Mouse (Mus musculus) thymus, postnatal 0 days (tissue): ENCODE measurements around the gene Kcns1. TPM values are rescaled to one million over a fixed set of nuclear protein-coding genes. Genes with fewer than 3 reads are reported as not detected.

Experiments used
- DNase-seq: peaks from one replicate; pipeline ENCODE4 v3.0.0-alpha.2; 2015; ENCODE audit warnings: low spot score
- polyA plus RNA-seq: library from polyadenylated mRNA; unstranded; fragments of >200 nt; fragmentation: Nextera tagmentation; extraction: Ambion mirVana; gene quantifications from 2 replicates; pipeline ENCODE4 v1.2.1, GENCODE M21; 2015

Kcns1 gene
- polyA plus RNA-seq, 1 experiment from 2014 or later: not detected

DNA sequence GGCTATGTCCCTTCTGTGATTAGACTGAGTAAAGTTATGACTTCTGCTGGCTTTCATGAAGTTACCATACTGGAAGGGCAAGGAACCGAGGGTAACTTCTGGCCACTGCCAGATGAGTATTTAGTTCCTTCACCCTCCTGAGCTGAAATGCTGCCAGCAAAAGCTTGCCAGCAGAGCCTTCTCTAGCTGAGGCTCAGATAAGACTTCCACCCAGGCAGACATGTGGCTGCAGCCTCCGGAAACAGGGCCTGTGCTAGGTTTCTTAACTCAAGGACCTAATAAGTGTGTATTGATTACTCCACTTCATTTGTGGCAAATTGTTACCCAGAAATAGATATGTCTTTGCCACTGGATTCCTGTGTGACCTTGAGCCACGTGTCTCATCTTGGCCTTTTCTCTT lies 2.5 kb upstream of the Kcns1 start:
- DNase-seq: no peak

DNA sequence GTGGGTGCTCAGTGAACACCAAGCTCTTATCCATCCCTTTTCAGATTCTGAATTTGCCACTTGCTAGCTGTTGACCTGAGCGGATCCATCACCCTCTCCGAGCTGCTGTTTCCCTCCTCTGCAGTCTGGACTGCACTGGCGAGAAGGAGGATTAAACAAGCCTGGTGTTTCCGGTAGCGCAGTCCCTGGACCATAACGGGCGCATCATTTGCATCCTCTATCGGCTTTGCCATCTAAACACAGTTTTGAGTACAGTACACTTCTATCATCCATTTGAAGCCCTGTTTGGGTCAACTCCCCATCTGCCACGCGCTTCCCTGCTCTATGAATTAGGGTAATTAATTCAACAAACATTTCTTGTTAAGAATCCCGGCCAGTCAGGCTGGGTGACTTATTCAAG lies 587 bp downstream of the Kcns1 start:
- DNase-seq: no peak

DNA sequence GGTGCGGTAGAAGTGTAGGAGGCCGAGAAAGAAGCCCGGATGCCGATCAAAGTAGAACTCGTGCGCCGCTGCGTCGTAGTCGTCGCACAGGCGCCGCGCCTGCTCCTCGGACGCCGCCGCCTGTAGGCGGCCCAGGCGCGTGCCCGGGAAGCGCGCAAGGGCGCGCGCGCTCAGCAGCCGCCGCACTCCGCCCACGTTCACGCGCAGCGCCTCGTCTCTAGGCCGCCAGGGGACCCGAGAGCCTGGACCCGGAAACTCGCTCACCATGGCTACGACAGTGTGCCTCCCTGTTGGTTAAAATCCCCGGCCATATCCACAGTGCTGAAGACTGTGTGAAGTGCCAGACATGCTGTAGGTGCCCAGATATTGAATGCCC lies 2.4 kb downstream of the Kcns1 start:
- peak; percentile 31 for DNase-seq

DNA sequence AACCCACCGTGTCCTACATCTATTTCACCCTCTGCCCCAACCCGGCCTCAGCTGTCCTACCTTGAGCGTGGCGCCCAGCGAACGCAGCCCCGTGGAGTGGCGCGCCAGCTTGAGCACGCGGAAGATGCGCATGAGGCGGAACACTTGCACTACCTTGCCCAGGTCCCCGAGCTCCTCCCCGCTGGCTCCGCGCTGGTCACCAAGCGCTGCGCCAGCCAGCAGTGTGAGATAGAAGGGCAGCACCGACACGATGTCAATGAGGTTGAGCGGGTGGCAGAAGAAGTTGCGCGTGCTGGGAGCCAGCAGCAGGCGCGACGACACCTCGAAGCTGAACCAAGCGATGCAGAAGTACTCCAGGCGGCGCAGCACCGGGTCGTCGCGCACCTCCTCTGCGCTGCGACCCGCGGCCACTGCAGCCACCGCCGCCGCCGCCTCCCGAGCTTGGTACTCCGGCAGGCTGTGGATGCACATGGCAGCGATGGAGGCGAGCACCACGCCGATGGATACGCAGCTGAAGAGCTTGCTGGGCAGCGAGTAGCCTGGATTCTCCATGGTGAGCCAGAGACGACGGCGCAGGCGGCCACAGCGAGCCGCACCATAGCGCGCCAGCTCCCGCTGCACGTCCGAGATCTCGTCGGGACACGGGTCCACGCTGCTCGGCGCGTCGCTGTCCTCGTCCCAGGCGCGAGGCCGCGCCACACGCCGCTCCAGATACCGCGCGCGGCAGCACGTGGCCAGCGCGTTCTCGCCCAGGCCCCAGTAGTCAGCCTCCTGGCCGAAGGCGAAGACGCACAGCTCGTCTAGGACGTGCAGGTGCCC lies 3.0 kb downstream of the Kcns1 start:
- DNase-seq: no peak

- DNase-seq: no peak
Observed at GRCm38 (mm10) chr2:164164941-164165340, 6.0 kb downstream of the Kcns1 start.

- no peak for DNase-seq
Observed at GRCm38 (mm10) chr2:164161515-164162055, 9.3 kb downstream of the Kcns1 start.

- no peak for DNase-seq
Observed at GRCm38 (mm10) chr2:164158838-164159237, 12.1 kb downstream of the Kcns1 start.

- no peak for DNase-seq
Observed at GRCm38 (mm10) chr2:164156158-164156557, 14.8 kb downstream of the Kcns1 start.

- DNase-seq: no peak
Observed at GRCm38 (mm10) chr2:164154007-164154406, 16.9 kb downstream of the Kcns1 start.

DNA sequence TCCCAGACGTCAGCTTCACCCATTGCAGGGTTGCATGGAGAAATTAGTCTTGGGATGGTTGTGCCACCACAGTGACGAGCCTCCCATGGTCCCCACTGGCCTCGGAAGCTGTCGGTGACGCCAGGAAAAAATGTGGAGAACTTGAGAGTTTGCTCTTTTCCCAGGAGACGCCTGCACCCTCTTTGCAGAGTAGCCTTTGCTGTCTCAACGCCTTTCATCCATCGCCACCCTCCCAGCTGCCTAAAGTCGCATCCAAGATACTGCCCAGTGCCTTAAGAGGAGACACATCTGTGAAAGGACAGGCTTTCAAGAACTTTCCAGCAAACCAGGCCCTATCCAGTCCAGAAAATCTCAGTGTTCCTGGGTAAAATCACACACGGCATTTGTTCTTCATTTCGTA lies 18.6 kb downstream of the Kcns1 start:
- DNase-seq: no peak

DNA sequence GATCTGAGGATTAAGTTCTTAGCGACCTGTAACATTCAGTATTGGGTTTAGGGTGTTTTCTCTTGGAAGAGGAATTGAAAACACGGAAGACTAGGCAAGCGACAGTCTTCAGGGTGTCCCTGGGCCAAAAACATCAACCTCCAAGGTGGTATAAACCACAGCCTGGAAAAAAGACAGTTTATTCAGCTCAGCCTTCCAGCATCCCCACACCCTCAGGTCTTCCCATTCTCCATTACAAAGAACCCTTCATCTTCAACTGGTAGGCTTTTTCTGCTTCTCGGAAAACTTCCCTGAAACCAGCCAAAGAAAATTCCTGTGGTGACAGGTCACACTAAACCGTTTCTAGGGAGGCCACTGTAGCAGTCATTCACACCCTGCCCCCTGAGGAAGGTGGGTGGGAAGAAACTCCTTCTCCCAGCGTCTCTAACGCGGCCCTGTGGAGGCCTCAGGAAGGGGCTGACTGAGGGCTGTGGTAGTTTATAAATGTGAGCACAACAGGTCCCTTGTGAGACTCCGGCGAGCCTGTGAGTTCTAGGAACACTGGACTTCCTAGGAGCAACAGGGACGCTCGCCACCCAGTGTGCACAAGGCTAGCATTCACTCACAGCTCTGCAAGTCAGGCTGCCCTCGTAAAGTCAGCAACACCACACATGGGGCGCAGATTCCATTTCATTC lies 20.7 kb downstream of the Kcns1 start:
- DNase-seq: no peak

DNA sequence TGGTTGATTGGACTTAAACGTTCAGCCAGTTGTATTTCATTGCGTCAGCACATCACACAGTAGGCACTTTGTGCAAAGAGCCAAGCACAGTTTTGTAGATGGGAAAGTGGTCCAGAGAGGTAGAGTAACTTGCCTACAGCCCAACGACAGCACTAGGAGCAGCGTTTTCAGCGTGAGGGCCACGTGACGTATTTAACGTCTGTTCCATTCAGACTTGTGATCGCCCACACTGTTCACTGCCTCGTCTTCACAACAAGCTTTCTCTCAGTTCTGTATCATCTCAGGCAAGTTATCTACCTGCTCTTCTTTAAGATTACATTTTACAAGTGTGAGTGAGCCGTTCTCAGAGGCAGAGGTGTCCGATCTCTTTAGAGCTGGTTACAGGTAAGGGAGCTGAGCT lies 24.4 kb downstream of the Kcns1 start:
- DNase-seq: no peak

DNA sequence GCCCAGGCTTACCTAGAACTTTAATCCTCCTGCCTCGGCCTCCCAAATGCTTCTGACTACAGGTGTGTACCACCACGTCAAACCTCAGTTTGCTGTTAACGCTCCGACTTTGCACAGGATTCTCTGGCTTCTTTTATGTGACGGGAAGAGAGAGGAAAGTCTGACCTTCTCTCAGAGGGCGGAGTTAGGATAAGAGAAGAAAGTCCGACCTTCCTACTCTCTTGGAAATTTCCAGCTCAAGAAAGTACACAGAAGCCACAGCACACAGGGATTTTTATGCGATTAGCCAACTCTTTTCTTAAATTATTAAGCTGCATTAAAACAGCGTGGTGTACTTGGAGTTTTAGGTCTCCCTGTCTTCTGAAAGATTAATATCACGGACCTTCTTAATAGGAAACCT lies 26.4 kb downstream of the Kcns1 start:
- no peak for DNase-seq

GRCm38 (mm10) chr2:164144025-164144424 lies 26.9 kb downstream of the Kcns1 start:
- no peak for DNase-seq

- DNase-seq: no peak
Observed at GRCm38 (mm10) chr2:164142021-164142420, 28.9 kb downstream of the Kcns1 start.

- DNase-seq: no peak
Observed at GRCm38 (mm10) chr2:164137754-164138153, 33.2 kb downstream of the Kcns1 start.

DNA sequence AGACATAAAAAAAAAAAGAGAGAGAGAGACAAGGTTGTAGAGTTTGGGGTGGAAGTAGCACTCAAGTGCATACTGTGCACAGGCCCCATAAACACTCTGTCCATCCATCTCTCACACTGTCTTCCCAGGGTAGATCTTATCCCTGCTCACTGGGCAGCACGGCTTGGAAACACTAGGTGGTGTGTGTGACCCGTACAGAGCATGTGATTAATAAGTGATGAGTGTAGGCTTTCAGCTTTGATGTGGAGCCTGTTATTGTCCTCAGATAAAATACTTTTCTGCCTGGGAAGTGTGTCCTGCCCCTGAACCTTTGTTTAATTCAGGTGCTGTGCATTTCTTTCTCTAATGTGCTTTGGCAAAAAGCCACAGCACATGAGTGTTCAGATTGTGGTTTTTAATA lies 34.5 kb downstream of the Kcns1 start:
- DNase-seq: no peak

DNA sequence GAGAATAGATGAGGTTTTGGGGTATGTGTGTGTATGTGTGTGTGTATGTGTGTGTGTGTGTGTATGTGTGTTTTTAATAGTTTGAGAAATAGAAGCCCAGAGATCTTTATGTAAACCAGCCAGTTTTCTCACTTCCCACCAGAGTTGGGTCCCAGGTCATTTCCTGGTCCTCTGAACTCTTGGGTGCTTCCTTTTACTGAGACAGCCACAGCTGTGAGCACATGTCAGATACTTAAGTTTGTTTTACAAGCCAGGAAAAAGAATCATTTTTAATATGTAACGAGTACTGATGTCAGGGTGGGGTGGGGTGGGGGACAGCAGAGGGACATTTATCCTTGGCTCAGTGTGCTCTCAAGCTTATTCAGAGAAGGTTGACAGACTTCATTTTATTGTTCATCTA lies 35.5 kb downstream of the Kcns1 start:
- DNase-seq: no peak

- no peak for DNase-seq
Observed at GRCm38 (mm10) chr2:164134563-164134962, 36.4 kb downstream of the Kcns1 start.

DNA sequence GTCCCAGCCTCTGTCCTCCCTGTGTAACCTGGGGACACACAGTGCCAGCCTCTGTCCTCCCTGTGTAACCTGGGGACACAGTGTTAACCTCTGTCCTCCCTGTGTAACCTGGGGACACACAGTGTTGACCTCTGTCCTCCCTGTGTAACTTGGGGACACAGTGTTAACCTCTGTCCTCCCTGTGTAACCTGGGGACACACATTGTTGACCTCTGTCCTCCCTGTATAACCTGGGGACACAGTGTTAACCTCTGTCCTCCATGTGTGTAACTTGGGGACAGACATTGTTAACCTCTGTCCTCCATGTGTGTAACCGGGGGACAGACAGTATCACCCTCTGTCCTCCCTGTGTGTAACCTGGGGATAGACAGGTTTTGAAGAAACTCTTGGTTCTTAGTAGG lies 39.3 kb downstream of the Kcns1 start:
- DNase-seq: no peak

GRCm38 (mm10) chr2:164128576-164129411 lies 42.1 kb downstream of the Kcns1 start:
- DNase-seq: no peak

- no peak for DNase-seq
Observed at GRCm38 (mm10) chr2:164127297-164127696, 43.6 kb downstream of the Kcns1 start.
